Mouse (Mus musculus) intestine, embryonic 14.5 days (tissue): ENCODE measurements around the gene Fdxacb1. TPM values are rescaled to one million over a fixed set of nuclear protein-coding genes. Genes with fewer than 3 reads are reported as not detected.

ENCODE experiments used
- ATAC-seq: fragments of 200-750 bp; cut with Nextera tagmentation; replicated peaks from 2 replicates; pipeline ENCODE4 v1.8.0; 2017; ENCODE audit warnings: low read depth, moderate number of reproducible peaks, moderate TSS enrichment, moderate library complexity; ENCODE audit not compliant: low FRiP score, low TSS enrichment
- DNase-seq: peaks from one replicate; pipeline ENCODE4 v3.0.0-alpha.2; 2018; ENCODE audit warnings: low spot score
- H3K27ac ChIP-seq: fragments of 300-500 bp; sonication (generic); 2 replicates; pipeline ENCODE4 v1.5.1; 2014; ENCODE audit warnings: low read depth, mild to moderate bottlenecking, control low read depth
- H3K27me3 ChIP-seq: fragments of 300-500 bp; sonication (generic); replicated peaks from 2 replicates; pipeline ENCODE4 v1.6.1; 2014; ENCODE audit warnings: low read length, control low read depth; ENCODE audit not compliant: control insufficient read depth, insufficient read depth
- H3K36me3 ChIP-seq: fragments of 300-500 bp; sonication (generic); 2 replicates; pipeline ENCODE4 v1.6.1; 2014; ENCODE audit warnings: low read length, control low read depth; ENCODE audit not compliant: control insufficient read depth, insufficient read depth
- H3K4me1 ChIP-seq: fragments of 300-500 bp; sonication (generic); replicated peaks from 2 replicates; pipeline ENCODE4 v1.6.1; 2014; ENCODE audit warnings: low read length, control low read depth, mixed read lengths; ENCODE audit not compliant: control insufficient read depth, insufficient read depth
- H3K4me2 ChIP-seq: fragments of 300-500 bp; sonication (generic); 2 replicates; pipeline ENCODE4 v1.6.1; 2014; ENCODE audit warnings: low read length
- H3K4me3 ChIP-seq: fragments of 300-500 bp; sonication (generic); 2 replicates; pipeline ENCODE4 v1.5.1; 2014; ENCODE audit warnings: low read depth, low read length, control low read depth, mixed read lengths
- H3K9ac ChIP-seq: fragments of 300-500 bp; sonication (generic); 2 replicates; pipeline ENCODE4 v1.6.1; 2014; ENCODE audit warnings: mild to moderate bottlenecking, low read length
- H3K9me3 ChIP-seq: fragments of 300-500 bp; sonication (generic); 2 replicates; pipeline ENCODE4 v1.6.1; 2016; ENCODE audit warnings: low read length, control low read depth; ENCODE audit not compliant: control insufficient read depth
- WGBS: fragments of 180-500 bp; shearing (Covaris S2); extraction: QIAGEN DNeasy Blood & Tissue Kit; methylation state at CpG from one replicate; pipeline ENCODE4 v1.1.7; 2014; 5-methylcytosine and 5-hydroxymethylcytosine counted together
- polyA plus RNA-seq: library from polyadenylated mRNA; unstranded; fragments of >200 nt; fragmentation: Nextera tagmentation; extraction: Ambion mirVana; gene quantifications from 2 replicates; pipeline ENCODE4 v1.2.1, GENCODE M21; 2014

Gene Fdxacb1
- polyA plus RNA-seq, 1 experiment from 2014 or later = 13.5 TPM

DNA sequence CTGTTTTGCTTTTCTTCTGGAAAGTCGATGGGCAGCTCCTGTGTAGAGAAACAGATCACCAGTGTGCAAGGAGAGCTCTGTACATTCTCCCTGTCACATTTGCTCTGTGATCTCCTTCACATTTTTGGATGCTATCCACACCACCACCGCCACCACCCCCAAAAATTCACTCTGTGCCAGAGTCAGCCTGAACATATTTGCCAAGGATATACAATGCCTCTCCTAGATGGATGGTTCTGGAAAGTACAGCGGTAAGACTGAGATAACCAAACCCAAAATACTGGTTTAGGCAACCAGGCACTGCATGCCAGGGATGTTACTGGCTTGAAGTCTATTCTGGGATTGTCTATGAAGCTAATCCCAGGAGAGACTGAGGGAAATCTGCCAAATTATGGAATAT lies 25.8 kb upstream of the Fdxacb1 start:
- Histone ChIP-seq H3K27me3 (no peaks in the 10 kb centered on the region), H3K4me1 (no peaks in the 10 kb centered on the region), H3K9me3 (no peaks in the 10 kb centered on the region), H3K4me3 (no peak overlapping the region), H3K36me3 (0 out of 2 replicates have a peak, but pooled peaks cover 4% of the 10 kb centered on the region), H3K9ac (no peak overlapping the region), H3K27ac (no peak overlapping the region), H3K4me2 (no peak overlapping the region)
- 79% methylated on average over 3 of the region's 3 CpGs for WGBS
- DNase-seq (no peak), ATAC-seq (no peak)

DNA sequence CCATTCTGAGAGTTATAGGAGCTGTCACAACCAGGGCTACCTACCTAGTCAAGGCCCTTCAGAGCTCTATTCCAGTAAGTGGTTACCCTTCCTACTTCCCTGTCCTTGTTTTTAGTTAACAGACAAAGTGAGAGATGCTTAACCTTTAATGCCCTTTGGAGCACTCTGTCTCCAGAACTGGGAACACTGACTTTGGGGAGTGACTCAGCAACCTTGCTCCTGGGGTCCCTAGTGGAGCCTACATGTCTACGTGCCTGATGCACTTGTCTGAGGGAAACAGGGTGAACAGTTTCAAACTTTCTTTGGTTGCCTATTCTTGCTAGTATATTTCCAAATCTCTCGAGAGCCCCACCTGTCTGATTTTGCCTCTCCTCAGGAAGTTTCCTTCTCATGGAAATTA lies 25.3 kb upstream of the Fdxacb1 start:
- ATAC-seq = no peak
- Histone ChIP-seq H3K9ac (no peak overlapping the region), H3K27me3 (no peaks in the 10 kb centered on the region), H3K36me3 (0 out of 2 replicates have a peak, but pooled peaks cover 4% of the 10 kb centered on the region), H3K27ac (no peak overlapping the region), H3K9me3 (no peaks in the 10 kb centered on the region), H3K4me1 (no peaks in the 10 kb centered on the region), H3K4me2 (no peak overlapping the region), H3K4me3 (no peak overlapping the region)
- no peak for DNase-seq
- 81% methylated on average over 2 of the region's 2 CpGs for WGBS

DNA sequence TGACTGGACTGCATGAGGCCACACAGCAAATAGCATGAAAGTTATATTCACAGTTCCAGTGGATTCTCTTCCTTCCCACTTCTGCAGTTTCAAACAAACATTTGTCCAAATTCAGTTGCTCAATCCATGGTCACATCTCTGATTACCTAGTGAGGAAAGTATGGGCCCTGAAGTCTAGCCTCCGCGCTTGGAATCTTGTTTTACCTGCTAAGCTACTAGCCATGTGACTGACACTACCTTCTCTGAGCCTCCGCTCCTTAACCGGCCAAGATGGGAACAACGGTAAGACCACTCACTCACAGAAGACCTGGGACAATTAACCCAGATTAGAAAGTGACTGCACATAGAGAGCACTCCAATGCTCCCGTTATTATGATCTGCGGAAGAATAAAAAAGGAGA lies 22.2 kb upstream of the Fdxacb1 start:
- DNase-seq = peak; percentile 69

GRCm38 (mm10) chr9:50746214-50746677 lies 21.8 kb upstream of the Fdxacb1 start, which contains the start of gene 2310030G06Rik:
Gene 2310030G06Rik, minus strand, starts transcription at chr9:50746536.
- no peaks in the 10 kb centered on the region for H3K4me1 ChIP-seq
- peak within 1 kb of the TSS; percentile 81 for H3K27ac ChIP-seq
- no peaks in the 10 kb centered on the region for H3K9me3 ChIP-seq
- DNase-seq = peak; percentile 82
- peak within 1 kb of the TSS; percentile 48 for H3K4me3 ChIP-seq
- ATAC-seq = peak; percentile 82
- 2% methylated on average over 19 of the region's 19 CpGs for WGBS
- peak within 1 kb of the TSS; percentile 68 for H3K4me2 ChIP-seq
- no peaks in the 10 kb centered on the region for H3K27me3 ChIP-seq
- no peaks in the 10 kb centered on the region for H3K36me3 ChIP-seq
- peak within 1 kb of the TSS; percentile 58 for H3K9ac ChIP-seq

More for the DNA sequence above, 22.2 kb upstream of the Fdxacb1 start:
- H3K9ac ChIP-seq = peak overlapping the region; percentile 58
- 13% methylated on average over 7 of the region's 7 CpGs for WGBS
- H3K27me3 ChIP-seq = no peaks in the 10 kb centered on the region
- H3K4me3 ChIP-seq = peak overlapping the region; percentile 48
- peak overlapping the region; percentile 68 for H3K4me2 ChIP-seq
- no peaks in the 10 kb centered on the region for H3K4me1 ChIP-seq
- ATAC-seq = peak; percentile 76; the same call in 1 of the 2 replicates
- H3K27ac ChIP-seq = peak overlapping the region; percentile 81
- no peaks in the 10 kb centered on the region for H3K36me3 ChIP-seq
- H3K9me3 ChIP-seq = no peaks in the 10 kb centered on the region

DNA sequence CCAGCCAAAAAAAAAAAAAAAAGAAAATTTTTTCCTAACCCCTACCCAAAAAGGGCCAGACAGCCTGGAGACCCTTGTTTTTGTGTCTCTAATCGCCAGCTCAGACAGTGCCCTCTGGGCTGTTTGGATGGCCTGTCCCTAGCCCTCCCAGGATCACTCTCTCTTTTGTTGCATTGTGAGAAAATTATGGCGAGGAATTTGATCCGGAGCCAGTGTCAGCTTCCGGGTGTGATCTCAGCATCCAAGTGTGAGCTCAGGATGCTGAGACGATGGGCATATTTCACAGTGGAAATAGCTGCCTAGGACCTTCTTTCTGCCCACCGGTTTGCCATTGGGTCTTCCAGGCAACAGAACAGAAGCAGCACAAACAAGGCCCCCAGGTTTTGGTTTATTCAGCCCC lies 17.3 kb upstream of the Fdxacb1 start:
- H3K9ac ChIP-seq = no peak overlapping the region
- H3K36me3 ChIP-seq = no peaks in the 10 kb centered on the region
- no peak overlapping the region for H3K4me3 ChIP-seq
- H3K4me1 ChIP-seq = no peaks in the 10 kb centered on the region; the same call in 1 of the 2 replicates
- ATAC-seq (no peak), DNase-seq (no peak)
- no peak overlapping the region for H3K27ac ChIP-seq
- no peaks in the 10 kb centered on the region for H3K27me3 ChIP-seq
- H3K4me2 ChIP-seq = no peak overlapping the region
- WGBS = 73% methylated on average over 6 of the region's 6 CpGs
- H3K9me3 ChIP-seq = no peaks in the 10 kb centered on the region

GRCm38 (mm10) chr9:50751323-50751722 lies 16.7 kb upstream of the Fdxacb1 start, which contains the start of gene Cryab:
Gene Cryab, plus strand, starts transcription at chr9:50751325.
- H3K4me2 ChIP-seq = no peak within 1 kb of the TSS
- H3K9ac ChIP-seq = no peak within 1 kb of the TSS

DNA sequence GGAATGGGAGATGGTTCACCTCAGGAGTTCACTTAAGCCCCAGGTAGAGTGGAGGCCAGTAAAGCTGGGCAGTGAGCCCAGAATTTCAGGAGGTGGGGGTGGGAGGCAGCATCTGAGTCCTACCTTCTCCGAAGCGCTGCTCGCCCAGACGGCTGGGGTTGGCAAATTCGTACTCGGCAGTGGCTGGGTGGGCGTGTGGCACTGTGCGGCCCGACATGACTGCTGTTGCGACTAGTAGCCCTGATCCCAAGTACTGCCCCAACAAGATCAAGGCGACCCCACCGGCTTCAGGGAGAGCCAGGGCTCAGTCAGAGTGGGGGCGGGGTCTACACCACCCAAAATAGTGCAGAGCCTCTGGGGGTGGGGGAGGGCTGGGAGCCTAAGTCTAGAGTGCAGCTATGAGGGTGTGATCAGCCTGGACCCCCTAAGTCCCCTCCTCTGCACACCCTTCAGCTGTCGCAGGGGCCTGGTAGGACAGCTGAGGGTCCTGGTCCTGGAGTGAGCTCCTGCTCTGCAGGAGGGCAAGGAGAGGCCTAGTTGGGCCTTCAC lies 15.9 kb upstream of the Fdxacb1 start, which contains the start of gene Hspb2:
Gene Hspb2, minus strand, starts transcription at position 301 of the 549 bp plus-strand sequence.
- no peak within 1 kb of the TSS for H3K9ac ChIP-seq
- no peaks in the 10 kb centered on the region for H3K36me3 ChIP-seq
- peak within 1 kb of the TSS; percentile 24; the same call in 1 of the 2 replicates for H3K4me2 ChIP-seq
- no peaks in the 10 kb centered on the region for H3K27me3 ChIP-seq
- DNase-seq (no peak), ATAC-seq (peak; percentile 50; the same call in 1 of the 2 replicates)
- WGBS = 74% methylated on average over 14 of the region's 14 CpGs
- no peaks in the 10 kb centered on the region for H3K9me3 ChIP-seq
- peak within 1 kb of the TSS; percentile 29; the same call in 1 of the 2 replicates for H3K27ac ChIP-seq
- H3K4me3 ChIP-seq = peak within 1 kb of the TSS; percentile 8; the same call in 1 of the 2 replicates
- no peaks in the 10 kb centered on the region; the same call in 1 of the 2 replicates for H3K4me1 ChIP-seq

More at GRCm38 (mm10) chr9:50751323-50751722, 16.7 kb upstream of the Fdxacb1 start, which contains the start of gene Cryab:
- Histone ChIP-seq H3K27me3 (no peaks in the 10 kb centered on the region), H3K36me3 (no peaks in the 10 kb centered on the region), H3K27ac (no peak within 1 kb of the TSS; the same call in 1 of the 2 replicates), H3K4me3 (no peak within 1 kb of the TSS), H3K4me1 (no peaks in the 10 kb centered on the region; the same call in 1 of the 2 replicates), H3K9me3 (no peaks in the 10 kb centered on the region)
- 72% methylated on average over 22 of the region's 22 CpGs for WGBS
- no peak for ATAC-seq
- no peak for DNase-seq

DNA sequence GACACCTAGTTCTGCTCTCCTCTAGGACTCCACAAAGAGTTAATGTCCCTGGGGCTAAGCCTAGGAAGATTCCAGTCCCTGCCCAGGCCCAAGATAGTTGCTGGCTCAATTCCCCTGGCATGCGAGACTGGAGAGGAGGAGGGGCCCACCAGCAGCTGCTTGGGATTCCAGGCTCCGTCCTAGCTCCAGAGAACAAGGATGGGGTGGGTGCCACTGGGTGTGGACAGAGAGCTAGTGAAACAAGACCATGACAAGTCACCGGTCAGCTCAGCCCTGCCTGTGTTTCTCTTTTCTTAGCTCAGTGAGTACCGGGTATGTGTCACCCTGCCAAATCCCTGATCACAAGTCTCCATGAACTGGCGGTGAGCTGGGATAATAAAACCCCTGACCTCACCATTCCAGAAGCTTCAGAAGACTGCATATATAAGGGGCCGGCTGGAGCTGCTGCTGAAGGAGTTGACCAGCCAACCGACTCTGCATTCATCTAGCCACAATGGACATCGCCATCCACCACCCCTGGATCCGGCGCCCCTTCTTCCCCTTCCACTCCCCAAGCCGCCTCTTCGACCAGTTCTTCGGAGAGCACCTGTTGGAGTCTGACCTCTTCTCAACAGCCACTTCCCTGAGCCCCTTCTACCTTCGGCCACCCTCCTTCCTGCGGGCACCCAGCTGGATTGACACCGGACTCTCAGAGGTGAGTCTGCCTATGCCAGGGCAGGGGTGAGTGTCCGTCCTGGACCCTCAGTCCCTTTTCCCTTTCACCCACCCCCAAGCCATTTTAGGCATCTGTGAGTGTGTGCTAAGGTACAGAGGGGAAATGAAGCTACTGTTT lies 15.0 kb upstream of the Fdxacb1 start:
- no peak overlapping the region for H3K9ac ChIP-seq
- no peaks in the 10 kb centered on the region; the same call in 1 of the 2 replicates for H3K4me1 ChIP-seq
- H3K27ac ChIP-seq = peak overlapping the region; percentile 29; the same call in 1 of the 2 replicates
- peak overlapping the region; percentile 24; the same call in 1 of the 2 replicates for H3K4me2 ChIP-seq
- WGBS = 64% methylated on average over 17 of the region's 17 CpGs
- H3K4me3 ChIP-seq = peak overlapping the region; percentile 8; the same call in 1 of the 2 replicates
- ATAC-seq (no peak), DNase-seq (no peak)
- H3K9me3 ChIP-seq = no peaks in the 10 kb centered on the region
- no peaks in the 10 kb centered on the region for H3K36me3 ChIP-seq
- no peaks in the 10 kb centered on the region for H3K27me3 ChIP-seq
